Mouse (Mus musculus): ENCODE results near the gene Tbc1d1.

DNA sequence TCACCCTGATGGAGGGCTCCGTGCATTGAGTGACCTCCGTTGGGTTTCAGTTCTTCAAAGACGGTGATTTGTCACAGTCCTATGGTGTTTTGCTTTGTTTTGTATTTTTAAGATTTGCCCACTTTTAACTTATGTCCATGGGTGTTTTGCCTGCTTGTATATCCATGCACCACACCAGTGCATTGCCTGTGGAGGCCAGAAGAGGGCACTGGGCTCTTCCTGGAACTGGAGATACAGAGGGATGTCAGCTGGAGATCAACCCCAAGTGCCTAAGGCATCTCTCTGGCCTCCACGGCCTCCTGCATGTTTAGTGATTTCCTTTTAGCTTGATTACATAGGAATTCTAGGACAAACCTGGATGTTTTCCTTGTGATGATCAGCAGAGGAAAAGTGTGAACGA, 19.8 kb upstream of the Tbc1d1 start:
- TF ChIP-seq POLR2A (IDR thresholded peaks at IDR 0.05; ENCODE audit: control insufficient read depth, extremely low read depth, insufficient read depth, low read length, poor library complexity) (no peak), CTCF (IDR thresholded peaks at IDR 0.05; ENCODE audit: borderline replicate concordance, control insufficient read depth, extremely low read depth, insufficient read depth, low read length, poor library complexity) (no peak)
